Comparison of ENCODE assay signal across 8 mouse cellular contexts in the genomic region with DNA sequence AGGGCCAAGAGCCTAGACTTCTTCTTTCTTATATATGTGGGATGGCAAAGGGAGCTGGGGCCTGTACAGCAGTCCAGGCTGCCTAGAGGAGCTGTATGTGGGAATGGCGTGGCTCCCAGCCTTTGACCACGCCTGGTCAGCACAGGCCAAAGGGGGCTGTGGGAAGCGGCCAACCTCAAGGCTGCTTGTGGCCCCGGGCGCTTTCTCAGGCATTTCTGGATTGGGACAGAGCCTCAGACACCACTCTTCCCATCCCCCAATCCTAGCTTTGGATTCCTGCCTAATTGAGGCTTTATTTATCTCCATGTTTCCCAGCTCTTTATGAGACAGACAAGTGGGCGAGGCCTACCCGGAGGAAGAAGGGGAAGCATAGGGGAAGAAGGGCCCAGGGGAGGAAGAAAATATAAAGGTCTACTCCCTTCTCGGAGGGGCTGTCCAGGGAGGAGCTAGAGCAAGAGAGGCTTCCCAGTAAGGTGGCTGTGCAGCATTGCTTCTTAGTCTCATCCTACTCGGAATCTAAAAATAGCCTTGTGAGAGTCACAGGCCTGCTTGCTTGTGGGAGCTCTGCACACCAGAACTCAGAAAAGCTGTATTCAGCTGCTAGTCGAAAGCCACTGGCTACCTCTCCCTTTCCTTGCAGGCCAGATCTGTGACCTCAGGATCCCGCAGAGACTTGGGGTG. TPM values are rescaled to one million over a fixed set of nuclear protein-coding genes. Genes with fewer than 3 reads are reported as not detected.
DNase-seq lines count a peak whose midpoint lies in the region; ATAC-seq and TF ChIP-seq lines count a peak whose summit lies in the region.

No protein-coding gene starts in this region.

- no peak for TF ChIP-seq CTCF in cortical plate, adult 2 months (IDR thresholded peaks at IDR 0.05; ENCODE audit: extremely low read depth, insufficient read depth, low read length)
- TF ChIP-seq CTCF in left cerebral cortex, adult 2 months (IDR thresholded peaks at IDR 0.05): no peak

- peaks cover 3% of the 10 kb centered on the region; the same call in 1 of the 2 replicates for H3K36me3 ChIP-seq in intestine, embryonic 14.5 days (ENCODE audit: control insufficient read depth, insufficient read depth, low read length)

- peak; percentile 98 for DNase-seq in adipocyte (ENCODE audit: low spot score)
- peak; percentile 63 for DNase-seq in gastrocnemius, postnatal 10 days
- DNase-seq in intestine, embryonic 14.5 days (ENCODE audit: low spot score): peak; percentile 72
- DNase-seq in left cerebral cortex, adult 2 months (ENCODE audit: extremely low spot score in 1 of 2, low spot score in 2 of 2): peak; percentile 51 to 62
- DNase-seq in lung, postnatal 36 days: peak; percentile 85
- peak; percentile 70 for DNase-seq in right cerebral cortex, postnatal 25 days
- no peak for DNase-seq in natural killer cell, adult 2 months (ENCODE audit: low spot score in 2 of 2)

- no peaks in the 10 kb centered on the region for H3K9me3 ChIP-seq in intestine, embryonic 14.5 days (ENCODE audit: control insufficient read depth, low read length)

- peak overlapping the region; percentile 96 for H3K27ac ChIP-seq in cortical plate, adult 2 months (ENCODE audit: insufficient read depth, low read length)
- peak overlapping the region; percentile 91 for H3K27ac ChIP-seq in intestine, embryonic 14.5 days (ENCODE audit: low read depth)
- H3K27ac ChIP-seq in left cerebral cortex, adult 2 months: peak overlapping the region; percentile 94

- peaks cover 26% of the 10 kb centered on the region for H3K4me1 ChIP-seq in cortical plate, adult 2 months (ENCODE audit: control insufficient read depth, insufficient read depth, low read length)
- peaks cover 28% of the 10 kb centered on the region for H3K4me1 ChIP-seq in intestine, embryonic 14.5 days (replicated peaks; ENCODE audit: control insufficient read depth, insufficient read depth, low read length)

- H3K27me3 ChIP-seq in intestine, embryonic 14.5 days (replicated peaks; ENCODE audit: control insufficient read depth, insufficient read depth, low read length): no peaks in the 10 kb centered on the region

- ATAC-seq in intestine, embryonic 14.5 days (replicated peaks; ENCODE audit: low FRiP score, low TSS enrichment, low read depth): peak; percentile 71; the same call in 1 of the 2 replicates

- 0 out of 2 replicates have a peak overlapping the region, but pooled peaks have one; percentile 0 for H3K9ac ChIP-seq in intestine, embryonic 14.5 days (ENCODE audit: low read length)

- H3K4me2 ChIP-seq in intestine, embryonic 14.5 days (ENCODE audit: low read length): peak overlapping the region; percentile 36

- intact Hi-C loops in left cerebral cortex, adult 2 months (cut with DNase I): loop anchor here (5.0 kb wide), 1 partner anchor 46 kb away; the partner anchor contains the start of gene Mprip

- WGBS in intestine, embryonic 14.5 days: 26% methylated on average over 11 of the region's 11 CpGs

- H3K4me3 ChIP-seq in cortical plate, adult 2 months (ENCODE audit: insufficient read depth, low read length): no peak overlapping the region
- H3K4me3 ChIP-seq in intestine, embryonic 14.5 days (ENCODE audit: low read depth, low read length): no peak overlapping the region
- H3K4me3 ChIP-seq in left cerebral cortex, adult 2 months: no peak overlapping the region

- TF ChIP-seq POLR2A in cortical plate, adult 2 months (IDR thresholded peaks at IDR 0.05; ENCODE audit: extremely low read depth, insufficient read depth, low read length): peak; percentile 67

RNA-seq across cellular contexts. Expression of gene Mprip, which starts 47.0 kb away (rescaled TPM):
- 126 and 128 TPM in 2 replicates for polyA plus RNA-seq in cortical plate, adult 2 months (2012; rRNA removed)
- 100 to 1,000 TPM; 139 to 166 TPM for total RNA-seq in gastrocnemius, postnatal 10 days (2021)
- polyA plus RNA-seq in intestine, embryonic 14.5 days (2014; fragmentation: Nextera tagmentation; extraction: Ambion mirVana): 56.2 and 57.2 TPM in 2 replicates
- 100 to 1,000 TPM; 297 to 299 TPM for total RNA-seq in left cerebral cortex, adult 2 months (2021)

Comparison
In these comparisons a context has a peak if more than half of its experiments do, and no peak if none do; other contexts are left out.
1. DNase-seq: peak in adipocyte (single experiment), gastrocnemius, postnatal 10 days (single experiment), intestine, embryonic 14.5 days (single experiment), left cerebral cortex, adult 2 months (2 of 2), lung, postnatal 36 days (single experiment) and right cerebral cortex, postnatal 25 days (single experiment); none in natural killer cell, adult 2 months (0 of 2).
2. Peak in every context shown above with its lines, with median percentiles within 50 percentile points of each other: H3K27ac ChIP-seq.